Mouse (Mus musculus): ENCODE data around the gene Nme1.

The Nme1 gene

DNA sequence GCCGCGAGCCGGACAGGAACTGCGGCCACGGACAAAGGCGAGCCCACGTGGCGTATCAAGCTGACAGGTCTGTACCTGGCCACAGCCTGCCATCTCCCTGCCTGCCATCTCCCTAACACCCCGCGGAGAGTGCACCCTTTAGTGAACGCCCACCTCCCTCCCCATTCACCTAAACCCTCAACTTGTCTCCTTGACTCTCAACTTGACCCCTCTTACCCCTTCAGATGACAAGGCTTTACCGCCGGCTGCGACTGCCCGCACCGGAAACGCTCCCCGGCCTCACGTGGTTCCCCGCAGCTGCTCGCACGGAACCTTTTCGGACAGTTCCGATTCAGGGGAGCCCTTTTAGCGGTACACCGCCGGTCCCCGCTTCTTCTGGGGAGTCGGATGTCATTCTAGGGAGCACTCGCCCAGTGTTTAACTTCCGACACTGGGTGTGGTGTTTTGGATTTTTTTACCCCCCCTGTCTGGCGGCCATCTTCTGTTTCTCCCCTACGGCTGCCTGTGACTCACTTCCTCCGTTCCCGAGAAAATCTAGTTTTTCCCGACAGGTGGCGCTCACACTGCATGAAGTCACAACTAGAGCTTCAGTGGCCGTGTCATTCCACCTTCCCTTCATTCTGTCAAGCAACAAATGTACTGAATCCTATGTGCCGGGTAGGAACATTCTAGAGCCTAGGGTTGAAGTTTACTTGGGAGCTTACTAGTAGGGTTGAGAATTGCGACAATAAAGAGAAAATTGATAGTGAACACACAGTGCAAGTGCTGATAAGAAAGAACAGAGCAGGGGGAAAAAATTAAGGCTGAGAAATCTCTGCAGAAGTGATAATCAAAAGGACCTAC, at the start of gene Nme1, which contains the start of gene Gm20390:
Gene Nme1, minus strand, starts transcription at position 517 of the 843 bp plus-strand sequence.
Gene Gm20390, minus strand, starts transcription at position 289 of the 843 bp plus-strand sequence.
- DNase-seq = peak; percentile 97 to 98

DNA sequence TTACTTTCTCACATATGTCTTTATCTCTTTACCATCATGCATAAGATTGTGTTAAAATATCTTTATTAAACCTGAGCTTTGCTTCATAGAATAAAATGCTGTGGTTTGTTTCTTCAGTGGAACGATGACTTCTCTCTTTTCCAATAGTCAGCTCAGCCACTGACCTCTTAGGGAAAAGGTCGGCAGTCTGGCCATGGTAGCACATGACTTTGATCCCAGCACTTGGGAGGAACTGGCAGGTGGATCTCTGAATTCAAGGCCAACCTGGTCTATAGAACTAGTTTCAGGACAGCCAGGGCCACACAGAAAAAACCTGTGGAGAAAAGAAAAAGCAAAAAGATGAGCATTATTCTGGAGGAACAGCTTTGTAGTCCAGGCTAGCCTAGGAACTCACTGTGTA, 35.0 kb upstream of the Nme1 start:
- no peak for DNase-seq

DNA sequence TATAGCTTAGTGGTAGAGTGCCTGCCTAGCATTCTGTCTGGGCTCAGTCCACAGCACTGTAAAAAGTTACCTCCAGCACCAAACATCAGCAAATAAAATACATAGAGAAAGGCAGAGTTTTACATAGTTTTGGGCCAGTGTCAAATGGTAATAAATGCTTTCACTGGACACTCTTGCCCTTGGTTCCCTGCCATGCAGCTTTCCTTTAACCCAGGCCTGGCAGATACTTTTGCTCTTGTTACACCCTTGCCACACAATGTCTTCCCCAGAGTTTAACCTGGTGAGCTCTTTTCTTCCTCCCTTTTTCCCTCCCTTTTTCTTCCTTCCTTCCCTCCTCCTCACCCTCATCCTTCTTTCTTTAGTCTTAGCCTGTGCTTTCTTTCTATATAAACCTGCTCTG, 31.0 kb upstream of the Nme1 start:
- DNase-seq = no peak

DNA sequence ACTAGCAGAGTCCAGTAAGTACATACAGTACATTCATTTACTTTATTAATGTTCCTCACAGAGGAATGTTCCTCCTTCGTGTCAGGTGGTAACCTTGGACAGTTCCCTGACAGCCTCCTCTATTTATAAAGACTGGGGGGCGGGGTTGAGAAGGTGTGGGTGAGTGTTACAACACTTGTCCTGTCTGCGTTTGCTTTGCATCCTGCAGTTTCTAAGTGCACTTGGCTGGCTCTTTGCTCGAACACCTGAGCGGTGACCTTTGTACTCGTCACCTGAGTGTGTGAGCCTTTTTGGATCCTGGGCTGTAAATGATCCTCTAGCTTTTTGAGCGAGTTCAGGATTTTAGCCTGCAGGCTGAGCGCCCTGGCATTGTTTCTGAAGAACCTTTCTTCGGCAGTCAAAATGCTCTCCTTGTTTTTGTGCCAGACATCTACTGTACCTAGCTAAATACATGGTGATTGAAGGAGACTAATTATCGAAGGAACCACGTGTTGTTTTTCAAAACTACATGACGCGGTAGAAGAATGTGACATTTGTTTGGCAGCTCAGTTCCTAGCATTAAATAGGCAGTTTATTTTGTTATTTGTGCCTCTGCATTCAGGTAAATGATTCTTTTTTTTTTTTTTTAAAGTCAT, 28.9 kb upstream of the Nme1 start:
- peak; percentile 82 to 89 for DNase-seq

DNA sequence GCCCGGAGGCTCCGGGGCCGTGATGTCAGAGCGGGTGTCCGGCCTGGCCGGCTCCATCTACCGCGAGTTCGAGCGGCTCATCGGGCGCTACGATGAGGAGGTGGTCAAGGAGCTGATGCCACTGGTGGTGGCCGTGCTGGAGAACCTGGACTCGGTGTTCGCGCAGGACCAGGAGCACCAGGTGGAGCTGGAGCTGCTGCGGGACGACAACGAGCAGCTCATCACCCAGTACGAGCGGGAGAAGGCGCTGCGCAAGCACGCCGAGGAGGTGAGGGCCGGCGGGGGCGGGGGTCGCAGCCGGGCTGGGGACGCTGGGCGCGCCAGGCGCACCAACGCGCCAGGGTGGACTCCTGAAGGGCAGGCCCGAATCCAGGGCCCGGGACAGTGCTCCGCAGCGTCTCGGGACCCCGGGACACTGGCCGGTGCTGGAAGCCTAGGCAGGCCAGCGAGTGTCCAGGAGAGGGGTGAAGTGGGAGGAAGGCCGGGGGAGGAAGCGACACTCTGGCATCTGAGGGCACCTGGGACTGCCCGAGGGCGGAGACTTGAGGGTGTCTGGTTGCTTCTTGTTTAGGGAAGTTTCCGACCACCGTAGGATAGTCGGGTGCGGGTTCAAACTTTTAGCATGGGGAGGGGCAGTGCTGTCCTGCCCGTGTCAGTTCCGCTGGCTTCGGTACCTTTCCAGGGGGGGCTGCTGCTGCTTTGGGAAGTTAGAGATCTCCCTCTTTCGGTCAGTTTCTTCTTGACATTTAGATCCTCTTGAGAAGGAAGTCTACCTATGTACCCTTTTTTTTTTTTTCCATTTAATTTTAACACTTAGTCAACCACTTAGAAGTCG, 28.2 kb upstream of the Nme1 start:
- peak; percentile 62 to 71 for DNase-seq

DNA sequence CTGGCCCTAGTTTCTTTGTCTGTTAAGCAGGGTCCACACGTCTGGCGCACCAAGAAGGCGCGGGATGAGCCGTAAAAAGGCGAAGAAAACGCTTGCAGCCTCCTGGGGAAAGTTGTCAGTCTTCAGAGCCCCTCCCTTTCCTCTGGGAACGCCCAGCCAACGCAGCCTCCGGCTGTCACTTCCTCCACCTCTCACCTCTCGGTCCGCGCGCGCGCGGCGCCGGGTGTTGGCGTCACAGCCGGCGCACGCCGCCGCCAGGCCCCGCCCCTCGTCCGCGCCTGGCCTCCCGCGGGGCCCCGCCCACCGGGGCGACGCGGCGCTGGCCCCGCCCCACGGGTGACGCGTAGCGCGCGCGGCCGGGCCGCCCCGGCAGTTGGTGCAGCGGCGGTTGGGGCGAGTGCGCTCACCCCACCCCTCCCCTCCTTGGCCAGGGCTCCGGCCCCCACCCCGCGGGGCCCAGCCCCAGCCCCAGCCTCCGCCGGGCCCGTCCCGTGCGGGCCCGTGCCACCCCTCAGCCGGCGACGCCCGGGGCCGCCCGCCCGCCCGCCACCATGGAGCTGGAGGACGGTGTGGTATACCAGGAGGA, 27.5 kb upstream of the Nme1 start, which contains the start of gene Spag9:
Gene Spag9, plus strand, starts transcription at position 372 of the 586 bp plus-strand sequence.
- peak; percentile 94 to 96 for DNase-seq

DNA sequence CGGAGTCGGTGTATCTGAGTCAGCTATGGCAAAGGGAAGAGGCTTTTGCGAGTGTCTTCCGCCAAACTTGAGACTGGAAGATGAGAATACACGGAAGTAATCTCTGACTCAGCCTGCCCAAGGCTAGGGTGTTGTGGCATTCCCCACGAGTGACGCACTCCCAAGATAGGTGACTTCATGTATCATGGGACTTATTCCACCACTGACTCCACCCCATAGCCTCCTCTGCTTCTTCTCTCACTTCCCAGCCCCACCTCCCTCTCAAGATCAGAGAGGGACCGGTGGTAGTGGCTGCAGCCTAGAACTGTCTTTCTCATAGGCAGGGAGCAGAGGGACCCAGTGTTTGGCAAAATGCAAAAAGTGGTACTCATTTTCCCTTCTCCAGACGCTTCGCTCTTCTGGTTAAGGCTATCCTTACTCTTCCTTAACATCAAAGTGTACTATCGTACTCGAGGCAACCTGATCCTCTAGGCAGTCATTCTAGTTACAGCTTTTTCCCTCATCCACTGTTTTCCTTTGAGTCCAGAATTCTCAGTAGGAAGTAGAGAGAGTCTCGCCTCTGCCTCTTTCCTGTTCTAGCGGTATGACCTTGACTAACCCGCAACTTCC, 26.9 kb upstream of the Nme1 start:
- peak; percentile 93 to 96 for DNase-seq

DNA sequence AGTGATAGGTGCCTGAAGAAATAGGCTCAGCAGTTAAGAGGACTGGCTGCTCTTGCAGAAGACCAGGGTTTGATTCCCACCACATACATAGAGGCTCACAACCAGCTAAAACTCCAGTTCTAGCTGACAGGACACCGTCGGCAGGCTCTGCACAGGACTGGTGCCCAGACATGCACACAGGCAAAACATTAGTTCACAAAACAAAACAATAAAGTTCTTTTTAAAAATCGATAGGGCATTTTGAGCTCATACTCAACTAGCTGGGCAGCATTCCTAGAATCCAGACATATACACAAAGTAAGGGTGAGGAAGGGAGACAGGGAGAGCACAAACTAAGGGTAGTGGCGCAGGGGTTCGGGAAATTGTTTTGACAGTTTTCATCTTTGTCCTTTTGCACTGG, 26.2 kb upstream of the Nme1 start:
- no peak for DNase-seq

DNA sequence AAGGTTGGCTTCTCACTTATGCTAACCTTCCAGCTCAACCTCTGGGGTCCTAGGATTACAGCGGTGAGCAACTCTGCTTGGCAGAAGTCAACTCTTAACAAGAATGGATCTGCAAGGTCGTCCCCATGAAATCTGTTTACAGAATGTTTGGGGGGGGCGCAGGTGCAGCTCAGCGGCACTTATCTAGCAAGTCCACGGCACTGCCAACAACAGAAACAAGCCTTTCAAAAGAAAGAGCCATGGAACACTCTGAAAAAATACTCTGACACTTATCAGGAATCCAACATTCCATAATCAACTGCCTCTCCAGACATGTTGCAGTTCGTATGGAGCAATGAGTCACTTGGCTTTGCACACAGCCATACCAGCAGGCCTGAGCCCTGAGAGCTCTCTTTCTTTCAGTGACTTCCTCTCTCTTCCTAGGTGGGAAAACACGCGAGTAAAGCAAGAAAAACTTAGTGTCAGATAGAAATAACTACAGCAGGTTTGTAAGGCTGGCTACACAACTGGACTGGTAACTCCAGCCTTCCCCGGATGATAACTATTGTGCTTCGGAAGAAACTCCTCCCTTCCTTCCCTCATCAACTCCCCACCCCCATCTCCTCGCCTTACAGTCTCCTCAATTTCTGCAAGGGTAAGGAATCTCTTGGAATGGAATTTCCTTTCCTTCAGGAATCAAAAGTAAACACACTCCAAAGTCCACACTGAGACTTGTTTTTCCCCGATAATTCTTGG, 20.2 kb upstream of the Nme1 start:
- DNase-seq = peak; percentile 24 to 45

DNA sequence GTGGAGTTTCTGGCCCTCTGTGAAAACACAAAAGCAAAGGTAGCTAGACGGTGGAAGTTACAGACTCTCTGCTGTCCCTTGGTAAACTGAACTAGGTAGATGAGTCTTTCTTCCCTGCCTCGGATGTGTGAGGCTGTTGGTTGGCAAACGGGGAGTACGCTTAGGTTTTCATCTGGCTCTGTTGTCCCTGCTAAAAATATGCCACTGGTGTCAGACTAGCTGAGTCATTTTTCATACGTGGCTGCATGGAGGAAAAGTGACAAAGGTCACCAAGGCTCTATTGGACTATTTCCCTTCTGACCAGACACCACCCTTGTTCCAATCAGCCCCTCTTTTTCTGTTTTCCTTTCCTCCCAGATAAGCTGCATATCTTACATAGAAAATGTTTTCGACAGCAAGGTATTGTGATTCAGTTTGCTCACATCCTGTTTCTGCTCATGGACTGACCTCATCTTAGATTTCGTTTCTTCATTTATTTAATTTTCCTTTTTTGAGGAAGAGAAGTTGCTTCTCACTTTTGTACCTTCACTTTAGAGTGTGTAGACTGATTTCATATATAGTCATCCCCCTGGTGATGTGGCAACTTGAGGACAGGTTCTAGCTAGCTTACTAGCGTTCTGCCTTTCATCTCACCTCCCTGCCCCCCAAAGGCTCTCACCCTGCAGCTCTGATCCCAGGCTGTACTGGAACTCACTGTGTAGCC, 19.5 kb upstream of the Nme1 start:
- DNase-seq = peak in 1 of 2 experiments; percentile 25

DNA sequence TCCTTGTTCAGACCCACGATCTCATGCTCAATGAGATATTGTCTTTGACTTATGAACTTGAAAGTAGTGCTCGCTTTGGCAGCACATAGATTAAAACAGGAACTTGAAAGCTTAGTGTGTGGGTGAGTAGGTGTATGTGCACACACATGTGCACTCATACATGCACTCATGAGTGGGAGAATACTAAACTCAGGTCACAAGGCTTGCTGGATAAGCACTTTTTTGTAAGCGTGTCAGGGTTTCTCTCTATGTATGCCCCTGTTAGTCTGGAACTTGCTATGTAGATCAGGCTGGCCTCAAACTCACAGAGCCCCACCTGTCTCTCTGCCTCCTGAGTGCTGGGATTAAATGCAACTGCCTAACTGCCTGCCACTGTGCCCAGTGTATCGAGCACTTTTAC, 18.7 kb upstream of the Nme1 start:
- DNase-seq = no peak

DNA sequence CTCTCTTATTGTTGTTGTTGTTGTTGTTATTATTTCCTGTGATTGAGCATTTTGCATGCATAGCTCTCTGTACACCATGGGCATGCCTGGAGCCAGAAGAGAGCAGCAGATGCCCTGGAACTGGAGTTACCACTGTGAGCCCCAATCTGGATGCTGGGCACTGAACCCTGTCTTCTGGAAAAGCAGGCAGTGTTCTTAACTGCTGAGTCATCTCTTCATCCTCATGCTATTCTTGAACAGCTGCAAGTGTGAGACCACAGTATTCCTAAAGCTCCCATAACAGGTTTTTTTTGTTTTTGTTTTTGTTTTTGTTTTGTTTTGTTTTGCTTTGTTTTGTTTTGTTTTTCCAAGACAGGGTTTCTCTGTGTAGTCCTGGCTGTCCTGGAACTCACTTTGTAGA, 18.0 kb upstream of the Nme1 start:
- DNase-seq = no peak

DNA sequence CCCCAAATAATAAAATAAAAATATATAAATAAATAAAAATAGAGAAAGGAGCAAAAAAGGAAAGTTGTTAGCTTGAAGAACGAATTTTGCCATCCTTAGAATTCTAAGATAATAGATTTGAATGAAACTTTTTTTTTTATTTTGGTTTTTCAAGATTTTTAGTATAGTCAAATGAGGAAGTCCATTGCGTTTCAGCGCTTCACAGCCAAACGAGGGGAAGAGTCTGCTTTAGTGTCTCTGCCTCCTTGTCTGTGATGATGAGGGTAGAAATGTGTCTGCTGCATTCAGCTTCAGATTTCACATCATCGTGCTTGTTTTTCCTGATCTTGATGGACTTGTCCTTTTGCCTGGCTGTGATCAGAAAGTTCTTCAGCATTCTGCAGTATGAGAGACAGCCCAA, 16.9 kb upstream of the Nme1 start:
- no peak for DNase-seq

DNA sequence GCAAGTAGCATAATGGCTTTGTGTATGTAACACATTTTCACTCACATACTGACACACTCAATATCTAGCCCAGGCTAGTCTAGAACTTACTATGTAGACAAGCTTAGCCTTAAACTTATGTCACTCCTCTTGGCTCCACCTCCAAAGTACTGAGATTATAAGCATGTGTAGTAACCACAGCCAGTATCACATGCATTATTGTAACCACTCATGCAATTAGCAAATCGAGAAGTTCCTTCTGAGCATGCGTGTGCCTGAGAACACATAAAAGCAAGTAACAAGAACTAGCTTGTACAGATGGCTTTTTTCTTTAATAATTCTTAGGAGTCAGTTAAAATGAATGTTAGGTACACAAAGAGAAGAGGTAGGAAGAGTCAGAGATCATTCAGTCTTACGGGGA, 16.3 kb upstream of the Nme1 start:
- DNase-seq = no peak

DNA sequence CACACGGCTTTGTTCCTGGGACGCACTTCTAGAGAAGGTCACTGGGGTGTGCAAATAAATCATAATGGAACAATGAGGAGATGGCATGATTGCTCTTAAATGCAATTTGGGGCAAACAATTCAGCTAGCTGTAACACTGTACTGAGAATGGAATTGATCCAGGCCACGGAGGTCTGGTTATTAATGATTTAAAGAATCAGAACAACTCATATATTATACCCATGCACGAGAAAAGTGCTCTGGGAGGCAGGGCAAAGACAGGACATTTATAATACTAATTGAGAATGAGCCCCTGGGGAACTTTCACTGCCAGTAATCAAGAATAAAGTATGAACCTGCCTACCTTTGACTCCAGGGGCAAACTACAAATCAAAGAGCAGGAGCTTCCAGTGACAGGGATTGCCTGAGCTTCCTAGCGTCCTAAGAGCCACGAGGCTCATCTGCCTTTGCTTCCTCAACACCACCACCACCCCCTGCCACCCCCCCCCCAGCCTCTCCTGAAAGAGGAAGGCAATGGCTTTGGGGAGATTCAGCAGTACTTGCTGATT, 11.3 kb upstream of the Nme1 start:
- no peak for DNase-seq

DNA sequence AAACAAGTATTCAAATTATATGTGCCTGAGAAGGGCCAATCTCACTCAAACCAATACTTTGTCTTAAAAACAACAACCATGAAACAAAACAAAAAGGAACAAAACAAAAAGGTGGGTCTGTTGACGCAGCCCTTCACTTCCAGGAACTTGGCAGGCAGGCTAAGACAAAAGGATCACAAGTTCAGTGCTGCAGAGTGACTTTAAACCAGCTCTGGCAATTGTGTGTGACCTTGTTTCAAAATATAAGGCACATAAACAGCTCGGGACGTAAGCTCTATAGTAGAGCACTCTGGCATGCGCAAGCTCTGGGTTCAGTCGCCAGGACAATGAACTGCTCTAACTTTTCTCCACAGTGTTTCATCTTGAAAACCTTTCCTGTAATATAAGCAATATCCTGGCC, 4.6 kb upstream of the Nme1 start:
- DNase-seq = no peak

DNA sequence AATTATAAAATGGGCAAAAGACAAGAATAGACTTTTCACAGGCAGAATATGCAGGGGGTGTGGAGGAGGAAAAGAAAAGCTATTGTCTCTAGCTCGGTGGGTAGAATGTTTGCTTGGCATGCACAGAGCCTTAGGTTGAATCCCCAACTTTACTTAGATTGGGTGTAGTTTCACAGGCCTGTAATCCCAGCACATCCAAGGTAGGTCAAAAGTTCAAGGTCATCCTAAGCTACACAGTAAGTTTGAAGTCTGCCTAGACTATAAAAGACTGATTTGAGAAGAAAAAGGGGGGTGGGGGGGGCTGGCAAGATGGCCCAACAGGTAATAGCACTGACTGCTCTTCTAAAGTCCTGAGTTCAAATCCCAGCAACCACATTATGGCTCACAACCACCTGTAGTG, 1.5 kb upstream of the Nme1 start:
- no peak for DNase-seq

DNA sequence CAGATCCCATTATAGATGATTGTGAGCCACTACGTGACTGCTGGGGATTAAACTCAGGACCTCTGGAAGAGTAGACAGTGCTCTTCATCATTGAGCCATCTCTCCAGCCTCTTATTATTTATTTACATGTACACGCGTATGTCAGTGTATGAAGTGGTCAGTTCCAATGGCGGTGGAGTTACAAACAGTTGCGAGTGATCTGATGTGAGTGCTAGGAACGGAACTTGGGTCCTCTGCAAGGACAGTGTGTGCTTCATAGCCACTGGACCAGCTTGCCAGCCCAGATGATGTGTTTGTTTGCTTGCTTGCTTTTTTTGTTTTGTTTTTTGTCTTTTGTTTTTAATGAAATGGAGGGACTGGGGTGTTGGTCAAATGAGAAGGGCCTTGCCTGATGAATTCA, 850 bp upstream of the Nme1 start:
- no peak for DNase-seq

DNA sequence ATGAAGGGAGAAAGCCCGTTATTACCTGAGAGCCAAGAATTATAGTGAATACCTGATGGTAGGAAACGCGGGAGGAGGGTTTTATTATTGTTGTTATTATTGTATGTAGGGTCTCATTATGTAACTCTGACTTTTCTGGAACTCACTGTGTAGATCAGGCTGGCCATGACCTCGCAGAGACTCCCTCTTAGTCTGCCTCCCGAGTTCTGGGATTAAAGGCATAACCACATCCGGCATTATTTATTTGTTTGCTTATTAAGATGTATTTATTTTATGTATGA, 467 bp upstream of the Nme1 start:
- DNase-seq = no peak

DNA sequence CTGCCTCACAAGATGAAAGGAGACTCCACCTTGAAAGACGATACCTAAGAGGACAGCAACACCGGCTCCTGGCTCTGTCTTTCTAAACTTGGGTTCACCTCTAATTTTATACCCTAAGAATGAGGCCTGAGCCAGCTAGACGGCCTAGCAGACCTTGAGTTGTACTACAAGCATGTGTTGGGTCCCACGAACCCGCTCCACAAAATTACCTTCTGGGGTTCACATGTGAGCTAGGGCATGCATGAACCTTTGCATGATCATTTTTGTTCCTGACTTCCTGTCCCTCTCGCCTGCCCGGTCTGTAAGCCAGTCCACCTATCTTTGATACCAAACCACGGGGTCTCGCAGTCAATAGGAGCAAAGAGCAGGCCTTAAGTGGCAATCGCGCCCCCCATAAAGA, 940 bp downstream of the Nme1 start:
- DNase-seq = no peak

DNA sequence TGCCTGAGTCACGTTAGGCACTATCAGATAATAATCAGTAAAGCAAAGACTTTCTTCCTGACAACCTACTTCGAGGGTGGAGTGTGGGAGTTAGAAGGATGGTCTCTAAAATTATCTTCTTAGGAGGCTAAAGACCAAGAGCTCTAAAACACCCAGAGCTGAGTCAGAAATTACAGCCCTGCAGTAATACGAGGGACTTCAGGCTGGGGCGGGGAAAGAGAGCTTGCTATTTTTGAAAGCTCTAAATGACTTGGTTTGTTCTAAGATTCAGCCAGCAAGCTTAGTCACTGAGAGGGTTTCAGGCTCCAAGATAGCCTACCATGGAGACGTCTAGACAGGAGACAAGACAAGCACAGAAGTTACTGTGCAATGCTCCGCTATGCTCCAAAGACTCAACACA, 2.9 kb downstream of the Nme1 start:
- no peak for DNase-seq

All from lung, adult 18-20 months (tissue).